Mouse (Mus musculus): ENCODE results near the gene Gm10961. TPM values are rescaled to one million over a fixed set of nuclear protein-coding genes. Genes with fewer than 3 reads are reported as not detected.
"Not testable (repeated sequence)": the region's sequence is repeated elsewhere in the genome, so short reads cannot be mapped to it uniquely, and the experiment has no call there.

The Gm10961 gene
- polyA plus RNA-seq, 1 experiment: not detected

GRCm38 (mm10) chr3:107612902-107613525 is 18.1 kb upstream of the Gm10961 start:
- DNase-seq (ENCODE audit: low read depth): no peak

- no peak for DNase-seq (ENCODE audit: low read depth)
Measured at GRCm38 (mm10) chr3:107617800-107618199, 13.3 kb upstream of the Gm10961 start.

DNA sequence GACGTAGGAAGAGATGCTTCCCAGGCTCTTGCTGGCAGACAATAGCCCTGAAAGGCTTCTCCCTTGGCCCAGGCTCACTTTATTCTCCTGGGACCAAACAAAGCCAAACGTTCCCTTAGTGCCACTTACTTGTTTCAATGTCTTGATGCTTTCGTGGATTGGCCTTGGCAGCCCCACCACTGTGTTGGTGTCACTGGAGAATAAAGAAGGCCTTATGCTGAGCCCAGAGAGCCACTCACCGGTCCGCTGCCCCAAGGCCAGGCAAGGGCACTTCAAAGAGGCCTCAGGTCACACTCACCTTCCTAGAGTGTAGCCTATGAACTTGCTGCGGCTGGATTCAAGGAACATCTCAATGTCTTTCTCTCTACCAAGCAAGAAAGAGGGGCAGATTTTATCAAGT is 11.2 kb upstream of the Gm10961 start:
- DNase-seq (ENCODE audit: low read depth): no peak

- DNase-seq (ENCODE audit: low read depth): no peak
Measured at GRCm38 (mm10) chr3:107621286-107622075, 9.6 kb upstream of the Gm10961 start.

DNA sequence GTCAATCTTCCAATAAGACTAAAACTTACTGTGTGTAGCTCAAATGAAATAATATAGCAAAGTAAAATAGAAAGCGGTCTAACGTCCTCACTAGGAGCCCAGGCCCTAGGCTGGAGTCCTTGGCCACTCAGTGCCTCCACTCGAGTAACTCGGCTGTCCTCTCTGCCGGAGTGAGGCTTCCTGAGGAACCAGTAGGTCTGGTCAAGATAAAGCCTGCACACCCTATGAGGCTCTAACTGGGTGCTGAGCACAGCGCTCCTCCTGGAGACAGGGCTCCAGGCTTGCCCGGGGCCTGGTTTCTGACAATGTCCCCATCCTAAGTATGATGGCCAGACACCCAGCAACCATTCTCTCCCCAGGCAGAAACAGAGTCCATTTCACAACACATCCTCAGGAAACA is 8.6 kb upstream of the Gm10961 start:
- DNase-seq (ENCODE audit: low read depth): no peak

DNA sequence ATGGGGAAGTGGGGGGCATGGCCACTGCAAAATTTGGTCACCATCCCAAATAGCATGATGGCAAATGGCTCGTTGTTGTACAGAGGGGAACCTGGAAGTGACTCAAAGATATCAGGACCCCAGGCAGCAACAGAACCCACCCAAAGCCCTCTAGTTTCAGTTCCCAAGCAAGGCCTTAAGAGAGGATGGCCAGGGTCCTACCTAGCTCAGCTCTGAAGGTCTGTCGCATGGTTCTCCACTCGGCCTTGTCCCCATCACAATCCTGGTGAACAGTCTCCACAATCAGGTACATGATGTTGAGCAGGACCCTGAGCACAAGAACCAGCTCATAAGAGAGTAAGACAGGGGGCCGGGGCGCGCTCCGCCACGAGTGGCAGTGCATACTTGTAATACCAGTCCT is 6.7 kb upstream of the Gm10961 start:
- DNase-seq (ENCODE audit: low read depth): no peak

- no peak for DNase-seq (ENCODE audit: low read depth)
Measured at GRCm38 (mm10) chr3:107625536-107625935, 5.6 kb upstream of the Gm10961 start.

GRCm38 (mm10) chr3:107626751-107627150 is 4.4 kb upstream of the Gm10961 start:
- no peak for DNase-seq (ENCODE audit: low read depth)

DNA sequence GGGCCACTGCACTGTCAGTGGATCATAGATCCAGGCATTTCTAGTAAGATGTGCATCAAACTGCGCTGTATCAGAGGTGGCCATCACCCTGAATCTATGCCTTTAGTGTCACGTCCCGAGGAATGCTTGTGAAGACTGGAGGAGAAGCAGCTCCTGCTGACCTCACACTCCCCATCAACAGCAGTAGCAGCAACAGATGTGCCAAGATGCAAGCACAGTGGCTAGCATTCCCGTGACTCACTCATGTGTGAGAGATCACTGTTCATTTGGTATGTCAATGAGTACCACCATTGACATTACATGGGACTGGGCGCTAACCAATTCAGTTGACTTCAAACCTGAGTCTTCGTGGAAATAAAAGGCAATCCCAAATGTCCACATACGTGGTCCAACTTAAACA is 3.5 kb upstream of the Gm10961 start:
- DNase-seq (ENCODE audit: low read depth): no peak

GRCm38 (mm10) chr3:107628551-107628950 is 2.6 kb upstream of the Gm10961 start:
- DNase-seq (ENCODE audit: low read depth): no peak

DNA sequence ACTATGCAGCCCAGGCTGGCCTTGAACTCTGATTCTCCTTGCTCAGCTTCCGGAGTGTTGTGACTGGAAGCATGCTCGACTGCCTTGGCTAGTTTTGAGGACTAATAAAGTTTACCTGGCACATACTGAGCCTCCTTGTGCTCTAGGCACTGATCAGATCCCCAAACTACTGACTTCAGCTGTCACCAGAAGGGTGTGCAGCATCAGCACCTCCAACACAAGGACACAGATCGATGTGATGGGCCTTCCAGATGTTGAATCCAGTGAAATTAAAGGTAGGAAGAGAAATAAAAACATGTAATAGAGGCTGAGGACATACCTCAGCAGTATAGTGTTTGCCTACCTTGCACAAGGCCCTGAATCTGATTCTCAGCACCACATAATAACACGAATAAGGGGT is 1.7 kb upstream of the Gm10961 start:
- DNase-seq (ENCODE audit: low read depth): no peak

GRCm38 (mm10) chr3:107631523-107631958 is 419 bp downstream of the Gm10961 start, which contains the start of gene Strip1:
Gene Strip1 (minus strand): TSS chr3:107631694.
- DNase-seq (ENCODE audit: low read depth): peak; percentile 69

DNA sequence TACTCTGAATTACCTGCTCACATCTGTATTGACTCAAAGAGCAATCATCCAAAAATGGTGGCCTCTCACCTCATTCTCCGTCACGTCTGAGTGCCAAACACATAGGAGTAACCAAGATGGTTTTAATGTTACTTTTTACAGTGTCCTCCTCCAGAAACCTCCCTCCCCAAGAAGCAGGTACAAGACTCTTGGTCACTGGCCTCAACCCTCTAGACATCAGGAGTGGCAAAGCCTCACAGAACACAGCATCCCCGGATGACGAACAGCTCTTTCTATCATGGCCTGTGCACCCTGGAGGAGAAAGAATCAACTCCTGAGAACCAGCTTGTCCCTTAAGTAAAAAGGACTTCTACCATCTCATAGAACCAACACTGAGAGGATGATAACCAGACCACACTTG is 1.7 kb downstream of the Gm10961 start:
- DNase-seq (ENCODE audit: low read depth): no peak

- DNase-seq (ENCODE audit: low read depth): no peak
Measured at GRCm38 (mm10) chr3:107633906-107634305, 2.8 kb downstream of the Gm10961 start.

DNA sequence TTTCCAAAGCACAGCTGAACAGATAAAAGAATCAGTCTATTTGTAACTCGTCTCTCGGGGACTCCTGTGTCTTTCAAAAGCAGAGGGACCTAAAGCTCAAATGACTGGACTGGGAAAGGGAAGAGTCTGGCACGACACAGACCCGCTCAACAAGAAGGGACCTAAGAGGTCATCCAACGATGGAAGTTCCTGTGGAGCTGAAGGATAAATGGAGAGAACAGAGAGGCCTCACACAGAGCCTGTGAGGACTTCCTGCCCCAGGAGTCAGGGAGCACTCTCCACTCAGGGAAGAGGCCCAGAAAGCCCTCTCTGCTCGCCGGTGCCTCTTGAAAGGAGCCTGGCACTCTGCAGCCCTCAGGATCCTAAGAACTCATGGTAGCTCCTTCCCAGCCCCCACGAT is 4.7 kb downstream of the Gm10961 start:
- DNase-seq (ENCODE audit: low read depth): no peak

GRCm38 (mm10) chr3:107636236-107636635 is 5.1 kb downstream of the Gm10961 start:
- no peak for DNase-seq (ENCODE audit: low read depth)

GRCm38 (mm10) chr3:107637606-107638172 is 6.6 kb downstream of the Gm10961 start:
- DNase-seq (ENCODE audit: low read depth): no peak

- peak; percentile 28 for DNase-seq (ENCODE audit: low read depth)
Measured at GRCm38 (mm10) chr3:107646947-107647346, 15.8 kb downstream of the Gm10961 start.

DNA sequence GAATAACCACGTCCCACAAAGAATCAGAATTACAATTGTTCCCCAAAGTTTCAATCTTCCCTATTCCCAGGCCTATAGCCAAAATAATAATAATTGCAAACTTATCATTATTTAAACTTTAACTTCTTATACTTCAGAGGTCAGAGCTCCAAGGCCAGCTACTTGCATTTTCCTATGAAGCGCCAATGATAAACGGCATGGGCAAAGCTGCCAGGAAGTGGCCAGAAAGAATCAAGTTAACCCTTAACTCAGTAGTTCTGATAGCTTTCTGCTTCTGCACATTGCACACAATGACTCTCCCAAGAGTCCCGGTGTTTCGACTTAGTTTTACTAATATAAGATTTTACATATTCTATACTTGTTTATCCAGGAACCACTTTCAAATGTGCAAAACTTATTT is 19.2 kb downstream of the Gm10961 start:
- not testable (repeated sequence) for DNase-seq (ENCODE audit: low read depth)

- no peak for DNase-seq (ENCODE audit: low read depth)
Measured at GRCm38 (mm10) chr3:107652968-107653367, 21.8 kb downstream of the Gm10961 start.

- DNase-seq (ENCODE audit: low read depth): no peak
Measured at GRCm38 (mm10) chr3:107654861-107655260, 23.7 kb downstream of the Gm10961 start.

DNA sequence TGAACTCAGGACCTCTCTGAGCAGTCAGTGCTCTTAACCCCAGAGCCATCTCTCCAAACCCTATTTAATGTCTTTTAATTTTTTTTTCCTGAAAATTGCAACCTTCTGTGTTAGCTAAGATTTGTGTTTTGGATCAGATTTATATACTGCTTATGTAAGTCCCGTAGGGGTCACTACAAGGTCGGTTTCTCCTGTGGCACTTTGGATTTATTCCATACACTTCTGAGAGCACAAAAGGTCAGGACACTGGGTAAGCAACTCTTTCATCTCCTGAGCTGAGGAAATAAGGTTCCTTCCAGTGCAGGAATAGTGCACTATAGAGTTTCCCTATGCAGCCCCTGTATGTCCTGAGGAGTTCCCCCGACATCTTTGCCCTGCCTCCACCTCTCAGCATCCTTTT is 24.4 kb downstream of the Gm10961 start:
- no peak for DNase-seq (ENCODE audit: low read depth)

- no peak for DNase-seq (ENCODE audit: low read depth)
Measured at GRCm38 (mm10) chr3:107656151-107656550, 25.0 kb downstream of the Gm10961 start.
